Mouse (Mus musculus): ENCODE results near the gene Cops7b. TPM values are rescaled to one million over a fixed set of nuclear protein-coding genes. Genes with fewer than 3 reads are reported as not detected.

The Cops7b gene
- polyA plus RNA-seq, 1 experiment = 67.6 TPM

DNA sequence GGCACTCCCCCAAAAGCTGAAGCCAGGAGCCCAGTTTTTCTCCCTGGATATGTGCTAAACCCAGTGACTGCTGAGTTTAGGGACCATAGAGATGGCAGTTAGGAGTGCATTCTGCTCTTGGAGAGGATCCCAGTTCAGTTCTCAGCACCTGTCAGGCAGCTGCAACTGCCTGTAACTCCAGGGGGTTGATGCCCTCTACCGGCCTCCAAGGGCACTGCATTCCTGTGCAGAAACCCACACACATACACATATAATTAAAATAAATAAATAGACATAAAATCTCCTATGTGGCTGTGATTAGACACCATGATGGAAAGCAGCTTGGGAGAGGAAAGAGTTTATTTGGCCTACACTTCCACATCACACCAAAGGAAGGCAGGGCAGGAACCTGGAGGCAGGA is 29.4 kb downstream of the Cops7b start:
- Histone ChIP-seq H3K27me3 (ENCODE audit: control insufficient read depth, insufficient read depth, low read length) (no peaks in the 10 kb centered on the region), H3K36me3 (ENCODE audit: control insufficient read depth, insufficient read depth, low read length) (peaks cover 5% of the 10 kb centered on the region; the same call in 1 of the 2 replicates), H3K4me1 (replicated peaks; ENCODE audit: control insufficient read depth, insufficient read depth, low read length) (no peaks in the 10 kb centered on the region), H3K4me3 (ENCODE audit: control insufficient read depth, insufficient read depth, low read length) (no peak overlapping the region), H3K27ac (ENCODE audit: control insufficient read depth, insufficient read depth, low read length) (no peak overlapping the region)
- no peak for TF ChIP-seq CTCF (IDR thresholded peaks at IDR 0.05; ENCODE audit: borderline replicate concordance, control insufficient read depth, extremely low read depth, insufficient read depth, low read length, poor library complexity)
- DNase-seq = no peak
- 87% methylated on average over 1 of the region's 1 CpGs for WGBS

DNA sequence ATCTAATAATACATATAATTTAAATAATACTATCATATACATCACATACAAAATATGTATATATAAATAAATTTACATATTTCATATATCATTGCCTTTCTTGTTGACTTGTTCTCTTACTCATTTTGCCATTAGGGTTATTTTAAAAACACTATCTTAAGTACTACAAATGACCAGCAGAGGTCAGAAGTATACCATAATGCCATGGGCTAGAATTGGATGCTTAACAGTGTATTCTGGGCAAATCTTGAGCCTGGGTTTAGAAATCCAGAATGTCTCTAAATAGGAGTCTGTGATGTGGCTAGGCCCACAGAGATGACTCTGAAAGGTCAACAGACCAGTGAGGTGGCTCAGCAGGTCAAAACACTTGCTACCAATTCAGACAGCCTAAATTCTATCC is 31.6 kb downstream of the Cops7b start:
- H3K27ac ChIP-seq (ENCODE audit: control insufficient read depth, insufficient read depth, low read length) = no peak overlapping the region

DNA sequence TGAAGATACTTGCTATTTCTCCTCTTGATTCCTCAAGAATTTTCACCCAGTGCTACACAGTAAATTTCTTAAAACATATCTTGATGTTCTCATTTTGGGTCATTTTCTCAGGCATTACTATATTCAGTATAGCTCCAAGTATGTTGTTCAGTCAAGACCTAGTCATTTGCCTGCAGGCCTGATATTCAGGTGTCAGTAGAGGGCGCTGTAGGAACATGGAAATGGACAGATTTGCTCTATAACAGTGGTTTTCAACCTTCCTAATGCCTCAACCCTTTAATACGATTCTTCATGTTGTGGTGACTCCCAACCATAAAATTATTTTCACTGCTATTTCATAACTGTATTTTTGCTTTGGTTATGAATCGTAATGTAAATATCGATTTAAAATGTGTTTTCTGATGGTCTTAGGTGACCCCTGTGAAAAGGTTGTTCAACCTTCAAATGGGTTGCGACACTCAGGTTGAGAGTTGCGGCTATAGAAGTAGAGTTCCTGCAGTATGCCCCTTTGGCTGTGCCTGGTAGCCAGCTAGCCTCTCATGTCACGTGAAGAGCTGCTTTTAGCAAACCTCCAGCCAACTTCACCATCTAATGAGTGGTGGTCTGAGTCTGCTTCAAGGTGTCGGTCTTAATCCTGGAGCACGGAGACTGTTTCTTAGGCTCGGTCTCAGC is 35.9 kb downstream of the Cops7b start:
- no peak overlapping the region for H3K27ac ChIP-seq (ENCODE audit: control insufficient read depth, insufficient read depth, low read length)
- no peaks in the 10 kb centered on the region for H3K36me3 ChIP-seq (ENCODE audit: control insufficient read depth, insufficient read depth, low read length)
- H3K4me3 ChIP-seq (ENCODE audit: control insufficient read depth, insufficient read depth, low read length) = no peak overlapping the region
- H3K27me3 ChIP-seq (ENCODE audit: control insufficient read depth, insufficient read depth, low read length) = no peaks in the 10 kb centered on the region
- H3K4me1 ChIP-seq (replicated peaks; ENCODE audit: control insufficient read depth, insufficient read depth, low read length) = no peaks in the 10 kb centered on the region
- peak; percentile 58 for DNase-seq
- 63% methylated on average over 10 of the region's 10 CpGs for WGBS
- TF ChIP-seq CTCF (IDR thresholded peaks at IDR 0.05; ENCODE audit: borderline replicate concordance, control insufficient read depth, extremely low read depth, insufficient read depth, low read length, poor library complexity) = no peak
- TF ChIP-seq POLR2A (IDR thresholded peaks at IDR 0.05; ENCODE audit: control insufficient read depth, extremely low read depth, insufficient read depth, low read length, poor library complexity) = no peak

More for the DNA sequence above, 31.6 kb downstream of the Cops7b start:
- no peak for TF ChIP-seq CTCF (IDR thresholded peaks at IDR 0.05; ENCODE audit: borderline replicate concordance, control insufficient read depth, extremely low read depth, insufficient read depth, low read length, poor library complexity)
- TF ChIP-seq POLR2A (IDR thresholded peaks at IDR 0.05; ENCODE audit: control insufficient read depth, extremely low read depth, insufficient read depth, low read length, poor library complexity) = no peak
- no peaks in the 10 kb centered on the region for H3K4me1 ChIP-seq (replicated peaks; ENCODE audit: control insufficient read depth, insufficient read depth, low read length)
- no peaks in the 10 kb centered on the region for H3K36me3 ChIP-seq (ENCODE audit: control insufficient read depth, insufficient read depth, low read length)
- H3K4me3 ChIP-seq (ENCODE audit: control insufficient read depth, insufficient read depth, low read length) = no peak overlapping the region
- no peak for DNase-seq
- H3K27me3 ChIP-seq (ENCODE audit: control insufficient read depth, insufficient read depth, low read length) = no peaks in the 10 kb centered on the region

DNA sequence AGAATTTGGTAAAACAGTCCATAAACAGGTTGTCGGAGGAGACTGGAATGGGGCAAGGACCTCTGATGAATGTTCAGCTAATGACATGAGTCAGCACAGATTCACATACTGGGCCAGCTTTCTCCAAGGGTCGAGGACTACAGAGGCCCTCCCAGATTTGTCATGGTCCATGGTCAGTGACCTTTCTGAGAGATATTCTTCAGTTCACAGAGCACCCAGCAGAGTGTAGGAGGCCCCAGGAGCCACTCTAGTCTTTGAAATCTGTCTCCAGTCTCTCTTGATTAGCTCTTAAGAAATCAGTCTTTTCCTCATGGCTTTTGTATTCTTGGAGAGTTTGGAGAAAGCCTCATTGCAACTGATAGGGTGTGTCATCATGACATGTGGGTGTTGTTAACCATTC is 39.6 kb downstream of the Cops7b start:
- Histone ChIP-seq H3K27me3 (ENCODE audit: control insufficient read depth, insufficient read depth, low read length) (no peaks in the 10 kb centered on the region), H3K27ac (ENCODE audit: control insufficient read depth, insufficient read depth, low read length) (no peak overlapping the region), H3K36me3 (ENCODE audit: control insufficient read depth, insufficient read depth, low read length) (no peaks in the 10 kb centered on the region), H3K4me1 (replicated peaks; ENCODE audit: control insufficient read depth, insufficient read depth, low read length) (no peaks in the 10 kb centered on the region), H3K4me3 (ENCODE audit: control insufficient read depth, insufficient read depth, low read length) (no peak overlapping the region)
- WGBS = 88% methylated on average over 2 of the region's 2 CpGs
- TF ChIP-seq CTCF (IDR thresholded peaks at IDR 0.05; ENCODE audit: borderline replicate concordance, control insufficient read depth, extremely low read depth, insufficient read depth, low read length, poor library complexity) = no peak
- TF ChIP-seq POLR2A (IDR thresholded peaks at IDR 0.05; ENCODE audit: control insufficient read depth, extremely low read depth, insufficient read depth, low read length, poor library complexity) = no peak
- DNase-seq = no peak

DNA sequence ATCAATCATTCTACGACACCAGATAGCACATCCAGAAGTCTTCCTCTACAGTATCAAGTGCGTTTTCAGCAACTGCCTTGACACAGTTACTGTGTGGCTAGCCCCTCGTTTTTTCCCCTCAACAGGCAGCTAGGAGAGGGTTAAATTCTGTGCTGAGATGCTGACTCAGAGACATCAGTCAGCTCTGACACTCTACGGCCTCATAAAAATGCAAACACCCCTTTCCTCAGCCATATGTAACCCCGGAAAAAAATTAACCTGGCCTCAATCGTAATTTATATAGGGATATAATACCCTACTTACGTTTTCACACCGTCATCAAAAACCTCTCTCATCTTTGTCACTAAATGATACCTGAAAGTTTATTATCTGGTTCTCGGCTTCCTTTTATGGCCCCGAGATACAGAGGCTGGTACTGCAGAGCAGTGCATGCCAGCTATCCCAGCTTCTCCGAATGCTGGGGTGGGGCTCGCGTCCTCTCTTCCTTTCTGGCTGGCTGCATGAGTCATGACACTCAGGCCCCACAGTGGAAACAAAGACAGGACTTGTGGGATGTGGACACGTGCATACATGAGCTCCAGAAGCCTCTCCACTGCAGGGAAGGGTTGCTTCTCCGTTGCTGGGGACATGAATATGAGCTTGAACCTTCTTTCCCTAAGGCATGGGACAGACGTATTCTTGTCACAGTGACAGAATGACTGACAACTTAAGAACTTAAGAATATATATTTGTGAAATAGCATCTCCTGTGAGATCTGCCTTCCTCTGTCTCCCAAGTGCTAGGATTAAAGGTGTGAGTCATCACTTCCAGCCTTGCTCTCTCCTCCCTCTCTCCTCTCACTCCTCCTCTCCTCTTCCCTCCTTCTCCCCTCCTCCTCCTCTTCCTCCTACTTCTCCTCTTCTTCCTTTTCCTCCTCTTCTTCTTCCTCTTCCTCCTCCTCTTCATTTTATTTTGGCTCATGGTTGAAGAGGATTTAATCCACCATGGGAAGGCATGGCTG is 40.6 kb downstream of the Cops7b start:
- no peaks in the 10 kb centered on the region for H3K4me1 ChIP-seq (replicated peaks; ENCODE audit: control insufficient read depth, insufficient read depth, low read length)
- TF ChIP-seq POLR2A (IDR thresholded peaks at IDR 0.05; ENCODE audit: control insufficient read depth, extremely low read depth, insufficient read depth, low read length, poor library complexity) (no peak), CTCF (IDR thresholded peaks at IDR 0.05; ENCODE audit: borderline replicate concordance, control insufficient read depth, extremely low read depth, insufficient read depth, low read length, poor library complexity) (no peak)

DNA sequence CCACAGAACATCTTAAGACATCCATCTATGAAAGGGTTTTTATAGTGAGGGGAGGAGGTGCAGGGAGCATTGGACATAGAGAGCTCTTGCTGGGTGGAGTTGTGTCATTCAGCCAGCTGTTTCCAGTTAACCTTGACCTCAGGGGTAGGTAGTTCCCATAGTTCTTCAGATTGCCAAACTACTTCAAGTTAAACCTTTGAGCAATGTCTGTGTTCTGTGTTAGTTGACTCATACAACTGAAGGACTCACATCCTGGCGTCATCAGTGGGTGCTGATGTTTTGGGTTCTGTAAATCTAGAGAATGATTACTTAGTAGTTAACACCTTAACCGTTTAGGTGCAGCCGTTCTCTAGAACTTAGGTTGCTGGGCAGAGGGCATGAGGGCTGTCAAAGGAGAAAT is 45.6 kb downstream of the Cops7b start:
- Histone ChIP-seq H3K27ac (ENCODE audit: control insufficient read depth, insufficient read depth, low read length) (no peak overlapping the region), H3K27me3 (ENCODE audit: control insufficient read depth, insufficient read depth, low read length) (no peaks in the 10 kb centered on the region), H3K4me1 (replicated peaks; ENCODE audit: control insufficient read depth, insufficient read depth, low read length) (no peaks in the 10 kb centered on the region), H3K4me3 (ENCODE audit: control insufficient read depth, insufficient read depth, low read length) (no peak overlapping the region), H3K36me3 (ENCODE audit: control insufficient read depth, insufficient read depth, low read length) (no peaks in the 10 kb centered on the region)
- no peak for DNase-seq
- WGBS = 94% methylated on average over 3 of the region's 3 CpGs
- TF ChIP-seq POLR2A (IDR thresholded peaks at IDR 0.05; ENCODE audit: control insufficient read depth, extremely low read depth, insufficient read depth, low read length, poor library complexity) (no peak), CTCF (IDR thresholded peaks at IDR 0.05; ENCODE audit: borderline replicate concordance, control insufficient read depth, extremely low read depth, insufficient read depth, low read length, poor library complexity) (no peak)

More for the DNA sequence above, 40.6 kb downstream of the Cops7b start:
- no peak for DNase-seq
- Histone ChIP-seq H3K27me3 (ENCODE audit: control insufficient read depth, insufficient read depth, low read length) (no peaks in the 10 kb centered on the region), H3K27ac (ENCODE audit: control insufficient read depth, insufficient read depth, low read length) (no peak overlapping the region), H3K36me3 (ENCODE audit: control insufficient read depth, insufficient read depth, low read length) (no peaks in the 10 kb centered on the region), H3K4me3 (ENCODE audit: control insufficient read depth, insufficient read depth, low read length) (no peak overlapping the region)
- 64% methylated on average over 16 of the region's 16 CpGs for WGBS
